8 mouse cellular contexts compared by ENCODE assay signal in the genomic region with DNA sequence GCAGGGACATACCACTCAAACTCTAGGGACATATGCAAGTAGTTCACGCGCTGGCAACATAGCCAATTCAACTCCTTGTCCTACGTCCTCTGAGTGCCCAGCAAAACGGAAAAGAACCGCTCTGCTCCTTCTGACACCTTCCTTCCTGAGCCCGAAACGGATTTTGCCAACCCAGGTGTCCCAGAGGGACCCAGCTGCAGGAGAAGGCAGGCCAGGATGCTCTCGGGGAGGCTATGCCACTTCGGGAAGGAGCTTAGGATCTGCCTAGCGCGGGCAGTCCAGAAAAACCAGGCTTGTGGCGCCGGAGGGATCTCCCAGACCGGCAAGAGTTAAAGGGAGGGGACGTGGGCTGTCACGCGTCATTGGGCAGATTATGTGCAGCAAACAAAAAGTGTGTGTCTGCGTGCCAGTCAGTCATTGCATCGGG. TPM values are rescaled to one million over a fixed set of nuclear protein-coding genes. Genes with fewer than 3 reads are reported as not detected.
A peak's percentile ranks its signal among the peaks of the same experiment; 100 is the strongest.
DNase-seq lines count a peak whose midpoint lies in the region; ATAC-seq and TF ChIP-seq lines count a peak whose summit lies in the region.

No protein-coding gene starts in this region.

- no peak for ATAC-seq in lung, embryonic 14.5 days (ENCODE audit: insufficient read depth)

- peaks cover 95% of the 10 kb centered on the region for H3K27me3 ChIP-seq in lung, embryonic 14.5 days (ENCODE audit: insufficient read depth, low read length)
- H3K27me3 ChIP-seq in myocyte (ENCODE audit: control insufficient read depth, insufficient read depth, insufficient read length) = no peaks in the 10 kb centered on the region

- peak overlapping the region; percentile 34 for H3ac ChIP-seq in myocyte (ENCODE audit: control insufficient read depth, insufficient read length)

- peak; percentile 41 for DNase-seq in lung, embryonic 14.5 days
- no peak for DNase-seq in lung, postnatal 25 days (ENCODE audit: low spot score)
- peak; percentile 72 for DNase-seq in embryo, embryonic 11 days
- DNase-seq in layer of hippocampus, postnatal 10 days (ENCODE audit: low spot score in 2 of 2) = peak; percentile 51 to 69
- no peak for DNase-seq in gastrocnemius, postnatal 25 days
- DNase-seq in natural killer cell, adult 2 months (ENCODE audit: low spot score in 2 of 2) = no peak
- DNase-seq in spleen, postnatal 4 days (ENCODE audit: low spot score in 2 of 2) = no peak

- no peaks in the 10 kb centered on the region for H3K79me2 ChIP-seq in myocyte (ENCODE audit: control insufficient read depth, insufficient read depth)

- 1% methylated on average over 19 of the region's 19 CpGs for WGBS in lung, embryonic 14.5 days

- H3K4me3 ChIP-seq in lung, embryonic 14.5 days (ENCODE audit: low read depth, low read length) = peak overlapping the region; percentile 8; the same call in 1 of the 2 replicates
- no peak overlapping the region for H3K4me3 ChIP-seq in myocyte

- H3K27ac ChIP-seq in lung, embryonic 14.5 days (ENCODE audit: low read depth) = no peak overlapping the region

- peak overlapping the region; percentile 43 for H3K4me2 ChIP-seq in lung, embryonic 14.5 days
- H3K4me2 ChIP-seq in myocyte (ENCODE audit: low read depth) = peak overlapping the region; percentile 22

- TF ChIP-seq CTCF in lung, embryonic 14.5 days (IDR thresholded peaks at IDR 0.05; ENCODE audit: low read depth) = no peak

- H3K4me1 ChIP-seq in lung, embryonic 14.5 days (ENCODE audit: insufficient read depth) = no peaks in the 10 kb centered on the region

- H3K9me3 ChIP-seq in lung, embryonic 14.5 days (ENCODE audit: low read depth, low read length) = no peaks in the 10 kb centered on the region

- no peaks in the 10 kb centered on the region for H3K36me3 ChIP-seq in lung, embryonic 14.5 days (ENCODE audit: insufficient read depth)
- H3K36me3 ChIP-seq in myocyte (ENCODE audit: control insufficient read depth, insufficient read depth) = no peaks in the 10 kb centered on the region

- TF ChIP-seq POLR2A in myocyte (IDR thresholded peaks at IDR 0.05; ENCODE audit: insufficient read length, low read depth) = no peak

- no peak overlapping the region for H3K9ac ChIP-seq in lung, embryonic 14.5 days

TF ChIP-seq in myocyte, 11 proteins besides CTCF, POLR2A, EP300 and RAD21:
- TF ChIP-seq SRF (IDR thresholded peaks at IDR 0.05; ENCODE audit: control insufficient read depth, insufficient read length, low read depth) (no peak), TCF3 (IDR thresholded peaks at IDR 0.05; ENCODE audit: insufficient read length, low read depth) (no peak), MAX (IDR thresholded peaks at IDR 0.05; ENCODE audit: low read depth) (no peak), CEBPB (IDR thresholded peaks at IDR 0.05; ENCODE audit: insufficient read depth, poor library complexity, severe bottlenecking) (no peak), USF1 (IDR thresholded peaks at IDR 0.05; ENCODE audit: low read depth) (no peak), REST (IDR thresholded peaks at IDR 0.05; ENCODE audit: insufficient read depth, insufficient read length) (no peak), TCF12 (IDR thresholded peaks at IDR 0.05; ENCODE audit: insufficient read depth, poor library complexity, severe bottlenecking) (no peak), E2F4 (IDR thresholded peaks at IDR 0.05; ENCODE audit: insufficient read depth) (no peak)

RNA-seq across cellular contexts. Expression of gene Prdm8, which starts 13.5 kb away (rescaled TPM):
- 1.1 and 1.7 TPM in 2 replicates for polyA plus RNA-seq in lung, embryonic 14.5 days (2014; fragmentation: Nextera tagmentation; extraction: Ambion mirVana)
- 10 to 100 TPM; 45.0 to 55.4 TPM for total RNA-seq in layer of hippocampus, postnatal 10 days (2021)
- polyA plus RNA-seq in myocyte (2012; fragmentation: generic; extraction: Trizol) = 1.5 TPM
- under 1 TPM; 0.72 to 0.88 TPM for total RNA-seq in gastrocnemius, postnatal 25 days (2021)

Comparison
In these comparisons a context has a peak if more than half of its experiments do, and no peak if none do; other contexts are left out.
1. DNase-seq: peak in lung, embryonic 14.5 days (single experiment), embryo, embryonic 11 days (single experiment) and layer of hippocampus, postnatal 10 days (2 of 2); none in lung, postnatal 25 days (single experiment), gastrocnemius, postnatal 25 days (single experiment), natural killer cell, adult 2 months (0 of 2) and spleen, postnatal 4 days (0 of 2).
2. RNA of gene Prdm8, which starts 13.5 kb away (total RNA-seq): 45.0 to 55.4 TPM in layer of hippocampus, postnatal 10 days; 0.72 to 0.88 TPM in gastrocnemius, postnatal 25 days; every median in the first group is over 10 times any median in the second.